Mouse (Mus musculus): ENCODE data around the gene Smim5.

DNA sequence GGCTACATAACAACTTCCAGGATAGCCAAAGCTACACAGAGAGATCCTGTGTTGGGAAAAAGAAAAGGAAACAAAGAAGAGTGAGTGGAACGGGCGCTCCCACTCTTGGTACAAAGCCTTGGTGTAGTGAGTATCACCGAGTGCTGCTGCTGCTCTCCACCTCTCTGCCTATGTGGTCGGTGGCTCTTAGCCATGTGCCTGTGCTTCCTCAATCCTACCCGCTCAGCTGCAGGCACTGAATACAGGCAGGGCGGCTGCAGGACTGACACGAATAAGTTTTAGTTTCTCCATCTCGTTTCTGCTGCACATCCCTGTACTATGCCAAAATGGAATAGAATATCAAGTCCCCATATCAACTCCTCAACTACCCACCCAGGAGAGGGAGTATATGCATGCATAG is 29.3 kb downstream of the Smim5 start:
- TF ChIP-seq CTCF (conservative IDR thresholded peaks at IDR 0.05; ENCODE audit: insufficient read depth, insufficient read length, low read depth, low read length): no peak
- no peak for TF ChIP-seq POLR2A (IDR thresholded peaks at IDR 0.05; ENCODE audit: low read depth, low read length)

All from kidney, adult 2 months (tissue).